Mouse (Mus musculus) CH12.LX (cell line): ENCODE measurements around the gene Tor3a. TPM values are rescaled to one million over a fixed set of nuclear protein-coding genes. Genes with fewer than 3 reads are reported as not detected.

Experiments
- DNase-seq: peaks from one replicate; pipeline ENCODE4 v3.0.0-alpha.2; 2013; ENCODE audit errors: extremely low read depth
- H3K27ac ChIP-seq: 2 replicates; pipeline ENCODE4 v1.5.1; 2012; ENCODE audit warnings: low read depth, mild to moderate bottlenecking, control low read depth, moderate library complexity; ENCODE audit not compliant: insufficient read depth
- H3K27me3 ChIP-seq: replicated peaks from 2 replicates; pipeline ENCODE3; 2012; ENCODE audit warnings: inconsistent platforms
- H3K36me3 ChIP-seq, 2 experiments: replicated peaks in 1 of 2; 2 replicates each; pipeline versions ENCODE3 to v1.6.1; 2012; ENCODE audit warnings: inconsistent platforms in 1 of 2, low read length in 1 of 2, mild to moderate bottlenecking in 1 of 2, mixed read lengths in 1 of 2, moderate library complexity in 1 of 2; ENCODE audit not compliant: control insufficient read depth in 1 of 2, insufficient read depth in 1 of 2
- H3K4me1 ChIP-seq, 2 experiments: 2 replicates each; pipeline ENCODE4 v1.6.1; 2012; ENCODE audit warnings: inconsistent platforms in 1 of 2, moderate library complexity in 1 of 2; ENCODE audit not compliant: insufficient read depth in 2 of 2, control insufficient read depth in 1 of 2
- H3K4me2 ChIP-seq: 2 replicates; pipeline ENCODE4 v1.6.1; 2012; ENCODE audit warnings: low read depth, mild to moderate bottlenecking, control low read depth; ENCODE audit not compliant: poor library complexity, insufficient read depth, severe bottlenecking
- H3K4me3 ChIP-seq, 3 experiments: fragments of 150-350 bp in 1 of 3; sonication (generic) in 1 of 3; replicated peaks in 1 of 3; 2 replicates each; pipeline versions ENCODE3 to v1.5.1; 2011 to 2012; ENCODE audit warnings: low read depth in 2 of 3, low read length in 2 of 3, mild to moderate bottlenecking in 2 of 3, moderate library complexity in 2 of 3, control low read depth in 1 of 3, improper control_type of control experiment in 1 of 3, inconsistent platforms in 1 of 3, mixed read lengths in 1 of 3; ENCODE audit not compliant: poor library complexity in 1 of 3
- H3K79me2 ChIP-seq: replicated peaks from 2 replicates; pipeline ENCODE4 v1.6.1; 2012; ENCODE audit warnings: mild to moderate bottlenecking, moderate library complexity; ENCODE audit not compliant: control insufficient read depth, poor library complexity, insufficient read depth, severe bottlenecking; ENCODE audit errors: extremely low read depth
- H3K9ac ChIP-seq: 2 replicates; pipeline ENCODE4 v1.6.1; 2012; ENCODE audit warnings: low read depth, mild to moderate bottlenecking, control low read depth, moderate library complexity; ENCODE audit not compliant: insufficient read depth
- H3K9me3 ChIP-seq: replicated peaks from 2 replicates; pipeline ENCODE3; 2012; ENCODE audit warnings: low read length, inconsistent platforms, mixed read lengths
- BHLHE40 ChIP-seq: IDR thresholded peaks from 2 replicates; pipeline ENCODE4 v1.6.1; 2011; ENCODE audit warnings: mild to moderate bottlenecking, low read depth, low read length, improper control_type of control experiment
- CHD1 ChIP-seq: IDR thresholded peaks from 2 replicates; pipeline ENCODE4 v1.6.1; 2012; ENCODE audit warnings: low read depth, low read length, improper control_type of control experiment, inconsistent platforms
- CHD2 ChIP-seq: IDR thresholded peaks from 2 replicates; pipeline ENCODE4 v1.6.1; 2011; ENCODE audit warnings: low read length, improper control_type of control experiment
- CTCF ChIP-seq, 2 experiments: IDR thresholded peaks in 1 of 2; conservative IDR thresholded peaks in 1 of 2; 2 replicates each; pipeline ENCODE4 v1.5.1; 2011 to 2012; ENCODE audit warnings: low read depth in 2 of 2, low read length in 2 of 2, improper control_type of control experiment in 1 of 2, inconsistent platforms in 1 of 2, mild to moderate bottlenecking in 1 of 2, moderate library complexity in 1 of 2
- E2F4 ChIP-seq: IDR thresholded peaks from 2 replicates; pipeline ENCODE4 v1.6.1; 2011; ENCODE audit warnings: low read depth, low read length, improper control_type of control experiment; ENCODE audit not compliant: insufficient replicate concordance
- ELF1 ChIP-seq: IDR thresholded peaks from 2 replicates; pipeline ENCODE4 v1.6.1; 2014; ENCODE audit warnings: low read depth, mild to moderate bottlenecking, inconsistent platforms, low read length, improper control_type of control experiment
- EP300 ChIP-seq: IDR thresholded peaks from 2 replicates; pipeline ENCODE4 v1.6.1; 2011; ENCODE audit warnings: low read length, improper control_type of control experiment
- ETS1 ChIP-seq: conservative IDR thresholded peaks from 2 replicates; pipeline ENCODE4 v1.6.1; 2012; ENCODE audit warnings: low read depth, mild to moderate bottlenecking, inconsistent platforms, low read length, improper control_type of control experiment, moderate library complexity
- GABPA ChIP-seq: IDR thresholded peaks from 2 replicates; pipeline ENCODE4 v1.6.1; 2012; ENCODE audit warnings: low read depth, low read length, improper control_type of control experiment, inconsistent platforms; ENCODE audit not compliant: insufficient replicate concordance
- HCFC1 ChIP-seq: IDR thresholded peaks from 2 replicates; pipeline ENCODE4 v1.6.1; 2012; ENCODE audit warnings: low read depth, mild to moderate bottlenecking, inconsistent platforms, low read length, improper control_type of control experiment
- IRF4 ChIP-seq: IDR thresholded peaks from 2 replicates; pipeline ENCODE4 v1.6.1; 2014; ENCODE audit warnings: low read depth, mild to moderate bottlenecking, inconsistent platforms, low read length, improper control_type of control experiment
- JUN ChIP-seq: IDR thresholded peaks from 2 replicates; pipeline ENCODE4 v1.6.1; 2011; ENCODE audit warnings: low read depth, mild to moderate bottlenecking, low read length, improper control_type of control experiment, moderate library complexity; ENCODE audit not compliant: insufficient read depth
- JUND ChIP-seq: conservative IDR thresholded peaks from 2 replicates; pipeline ENCODE4 v1.6.1; 2011; ENCODE audit warnings: low read depth, low read length, improper control_type of control experiment
- KAT2A ChIP-seq: IDR thresholded peaks from 2 replicates; pipeline ENCODE4 v1.6.1; 2012; ENCODE audit warnings: low read length, improper control_type of control experiment, inconsistent platforms; ENCODE audit not compliant: insufficient replicate concordance
- MAFK ChIP-seq: IDR thresholded peaks from 2 replicates; pipeline ENCODE4 v1.6.1; 2011; ENCODE audit warnings: low read length, improper control_type of control experiment; ENCODE audit not compliant: insufficient replicate concordance
- MAX ChIP-seq: IDR thresholded peaks from 2 replicates; pipeline ENCODE4 v1.6.1; 2011; ENCODE audit warnings: low read length, improper control_type of control experiment
- MAZ ChIP-seq: IDR thresholded peaks from 2 replicates; pipeline ENCODE4 v1.6.1; 2012; ENCODE audit warnings: low read depth, mild to moderate bottlenecking, inconsistent platforms, low read length, improper control_type of control experiment, moderate library complexity
- MEF2A ChIP-seq: IDR thresholded peaks from 2 replicates; pipeline ENCODE4 v1.6.1; 2014; ENCODE audit warnings: low read depth, mild to moderate bottlenecking, inconsistent platforms, low read length, improper control_type of control experiment, borderline replicate concordance
- MXI1 ChIP-seq: IDR thresholded peaks from 2 replicates; pipeline ENCODE4 v1.6.1; 2011; ENCODE audit warnings: mild to moderate bottlenecking, low read depth, low read length, improper control_type of control experiment
- MYC ChIP-seq: IDR thresholded peaks from 2 replicates; pipeline ENCODE4 v1.6.1; 2011; ENCODE audit warnings: low read depth, mild to moderate bottlenecking, improper control_type of control experiment, low read length
- NELFE ChIP-seq: IDR thresholded peaks from 2 replicates; pipeline ENCODE4 v1.6.1; 2011; ENCODE audit warnings: low read depth, low read length, improper control_type of control experiment
- NRF1 ChIP-seq: IDR thresholded peaks from 2 replicates; pipeline ENCODE4 v1.6.1; 2014; ENCODE audit warnings: low read depth, mild to moderate bottlenecking, inconsistent platforms, low read length, improper control_type of control experiment, moderate library complexity
- PAX5 ChIP-seq: IDR thresholded peaks from 2 replicates; pipeline ENCODE4 v1.6.1; 2012; ENCODE audit warnings: low read length, inconsistent platforms, mixed read lengths
- POLR2A ChIP-seq: IDR thresholded peaks from 2 replicates; pipeline ENCODE4 v1.6.1; 2011; ENCODE audit warnings: low read depth, mild to moderate bottlenecking, improper control_type of control experiment, low read length
- POLR2AphosphoS2 ChIP-seq: IDR thresholded peaks from 2 replicates; pipeline ENCODE4 v1.6.1; 2011; ENCODE audit warnings: low read depth, low read length, improper control_type of control experiment
- RAD21 ChIP-seq: IDR thresholded peaks from 2 replicates; pipeline ENCODE4 v1.6.1; 2011; ENCODE audit warnings: low read depth, mild to moderate bottlenecking, low read length, improper control_type of control experiment, moderate library complexity
- RCOR1 ChIP-seq: conservative IDR thresholded peaks from 2 replicates; pipeline ENCODE4 v1.6.1; 2012; ENCODE audit warnings: low read depth, mild to moderate bottlenecking, inconsistent platforms, low read length, improper control_type of control experiment
- SIN3A ChIP-seq: IDR thresholded peaks from 2 replicates; pipeline ENCODE4 v1.6.1; 2012; ENCODE audit warnings: low read length, improper control_type of control experiment, inconsistent platforms
- SMC3 ChIP-seq: IDR thresholded peaks from 2 replicates; pipeline ENCODE4 v1.6.1; 2011; ENCODE audit warnings: low read depth, low read length, improper control_type of control experiment
- TBP ChIP-seq: conservative IDR thresholded peaks from 2 replicates; pipeline ENCODE4 v1.6.1; 2011; ENCODE audit warnings: low read depth, low read length, improper control_type of control experiment
- TCF12 ChIP-seq: IDR thresholded peaks from 2 replicates; pipeline ENCODE4 v1.6.1; 2014; ENCODE audit warnings: low read depth, mild to moderate bottlenecking, inconsistent platforms, low read length, improper control_type of control experiment
- UBTF ChIP-seq: IDR thresholded peaks from 2 replicates; pipeline ENCODE4 v1.6.1; 2012; ENCODE audit warnings: low read depth, mild to moderate bottlenecking, inconsistent platforms, low read length, improper control_type of control experiment, moderate library complexity
- USF1 ChIP-seq: IDR thresholded peaks from 2 replicates; pipeline ENCODE4 v1.6.1; 2014; ENCODE audit warnings: low read depth, mild to moderate bottlenecking, inconsistent platforms, low read length, improper control_type of control experiment
- USF2 ChIP-seq: conservative IDR thresholded peaks from 2 replicates; pipeline ENCODE4 v1.6.1; 2011; ENCODE audit warnings: low read depth, low read length, improper control_type of control experiment
- ZC3H11A ChIP-seq: IDR thresholded peaks from 2 replicates; pipeline ENCODE4 v1.6.1; 2012; ENCODE audit warnings: low read depth, mild to moderate bottlenecking, inconsistent platforms, low read length, improper control_type of control experiment
- ZKSCAN1 ChIP-seq: IDR thresholded peaks from 2 replicates; pipeline ENCODE4 v1.6.1; 2012; ENCODE audit warnings: low read depth, inconsistent platforms, low read length, improper control_type of control experiment, borderline replicate concordance
- ZMIZ1 ChIP-seq: IDR thresholded peaks from 2 replicates; pipeline ENCODE4 v1.6.1; 2012; ENCODE audit warnings: low read depth, mild to moderate bottlenecking, inconsistent platforms, low read length, improper control_type of control experiment
- ZNF384 ChIP-seq: IDR thresholded peaks from 2 replicates; pipeline ENCODE4 v1.6.1; 2012; ENCODE audit warnings: low read depth, low read length, improper control_type of control experiment, inconsistent platforms
- dilution Hi-C: fragments of 300-500 bp; cut with MboI; formaldehyde crosslinking; loops from 2 replicates; pipeline ENCODE4 v1.14.3; 2020; ENCODE audit warnings: low sequenced_read_pairs; ENCODE audit not compliant: extremely low pct_unique_long_range_greater_than_20kb, extremely low pct_ligation_motif_present
- in situ Hi-C: fragments of 300-500 bp; cut with MboI; formaldehyde crosslinking; loops from 3 replicates; pipeline ENCODE4 v1.14.3; 2019; ENCODE audit warnings: low sequenced_read_pairs, low pct_ligation_motif_present, low pct_unique_long_range_greater_than_20kb, mixed read lengths
- polyA plus RNA-seq: library from polyadenylated mRNA; unstranded; fragments of >175 nt; gene quantifications from 2 replicates; pipeline ENCODE4 v1.2.1, GENCODE M21; 2012; ENCODE audit warnings: low read depth; ENCODE audit not compliant: insufficient read length
- total RNA-seq, 2 experiments: library from RNA; depleted of rRNA; stranded (reverse); fragments of 300-350 nt in 1 of 2; fragments of >200 nt in 1 of 2; gene quantifications; 2 replicates each; pipeline ENCODE4 v1.2.3; 2012 to 2014

The Tor3a gene
- total RNA-seq (2012; rRNA removed) (37.2 and 37.6 TPM in 2 replicates), total RNA-seq (2014; rRNA removed) (50.5 and 53.8 TPM in 2 replicates), polyA plus RNA-seq (85.7 and 88.6 TPM in 2 replicates)

DNA sequence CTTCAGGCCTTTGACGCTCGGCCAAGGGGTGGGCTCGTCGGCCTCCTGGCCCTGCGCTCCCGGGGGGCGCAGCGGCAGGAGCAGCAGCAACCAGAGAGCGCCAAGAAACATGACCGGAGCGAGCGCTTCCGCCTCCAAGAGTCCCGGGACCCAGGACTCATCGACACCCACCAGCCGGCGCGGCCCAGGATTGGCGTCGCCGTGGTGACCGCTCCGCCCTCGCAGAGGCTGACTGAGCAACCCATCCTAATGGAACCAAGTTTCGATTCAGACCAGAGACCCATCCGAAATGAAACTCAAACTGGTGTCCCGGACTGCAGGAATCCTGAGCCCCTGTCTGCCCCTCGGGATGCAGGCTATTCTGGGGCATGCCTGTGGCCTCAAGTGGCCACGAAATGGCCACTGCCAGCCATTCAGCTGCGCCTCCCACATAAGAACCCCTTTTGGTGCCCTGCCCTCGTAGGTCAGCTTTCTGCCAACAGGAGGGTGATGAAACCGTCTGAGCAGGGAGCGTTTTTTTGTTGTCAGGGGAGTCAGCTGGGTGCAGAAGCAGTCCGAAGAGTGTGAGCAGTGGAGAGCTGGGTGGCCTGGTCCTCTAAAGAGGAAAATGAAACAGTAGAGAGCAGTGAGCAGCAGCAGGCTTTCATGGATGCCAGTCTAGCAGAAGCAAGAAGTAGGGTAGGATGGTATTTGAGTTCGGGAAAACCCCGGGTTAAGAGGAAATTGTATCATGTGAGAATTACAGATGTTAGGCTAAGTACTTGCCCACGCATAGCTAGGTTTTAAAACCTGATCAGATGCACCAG, at the start of gene Tor3a:
TSS of gene Tor3a (minus strand) at position 162 of the 806 bp plus-strand sequence.
- peak; percentile 86 for DNase-seq
- in situ Hi-C loops (no loop called here), dilution Hi-C loops (no loop called here)
- Histone ChIP-seq H3K36me3 (peaks cover 8 to 32% of the 10 kb centered on the region in 2 experiments), H3K4me1 (peaks cover 4 to 40% of the 10 kb centered on the region in 2 experiments; a peak in 3 of 4 replicates), H3K9me3 (no peaks in the 10 kb centered on the region), H3K4me2 (peak within 1 kb of the TSS; percentile 62), H3K4me3 (peak within 1 kb of the TSS; percentile 89 to 94 (median 89)), H3K27ac (peak within 1 kb of the TSS; percentile 95), H3K79me2 (peaks cover 6% of the 10 kb centered on the region), H3K9ac (peak within 1 kb of the TSS; percentile 76), H3K27me3 (no peaks in the 10 kb centered on the region)
- TF ChIP-seq BHLHE40 = peak; percentile 76
- peak; percentile 49; the same call in 1 of the 2 replicates for TF ChIP-seq ZNF384
- peak; percentile 59; the same call in 1 of the 2 replicates for TF ChIP-seq EP300
- TF ChIP-seq MYC = no peak
- TF ChIP-seq E2F4 = no peak
- peak; percentile 34; the same call in 1 of the 2 replicates for TF ChIP-seq CHD2
- no peak for TF ChIP-seq CHD1
- no peak for TF ChIP-seq KAT2A
- TF ChIP-seq POLR2AphosphoS2 = no peak; the same call in 1 of the 2 replicates
- TF ChIP-seq USF2 = no peak
- TF ChIP-seq ETS1 = peak; percentile 69
- no peak for TF ChIP-seq ZC3H11A
- TF ChIP-seq PAX5 = no peak
- peak; percentile 39; the same call in 1 of the 2 replicates for TF ChIP-seq TCF12
- TF ChIP-seq UBTF = 0 out of 2 replicates have a peak, but pooled peaks have one; percentile 36
- TF ChIP-seq RCOR1 = no peak
- TF ChIP-seq MAZ = no peak
- TF ChIP-seq USF1 = no peak
- TF ChIP-seq POLR2A = peak; percentile 75
- TF ChIP-seq MEF2A = no peak
- peak; percentile 15; the same call in 1 of the 2 replicates for TF ChIP-seq HCFC1
- TF ChIP-seq NRF1 = 0 out of 2 replicates have a peak, but pooled peaks have one; percentile 9
- TF ChIP-seq SMC3 = no peak
- TF ChIP-seq CTCF (conservative IDR thresholded peaks at IDR 0.05 in 1 of 2, IDR thresholded peaks at IDR 0.05 in 1 of 2; ENCODE audit: low read depth in 2 of 2, low read length in 2 of 2) = no peak
- peak; percentile 18; the same call in 1 of the 2 replicates for TF ChIP-seq MAX
- TF ChIP-seq RAD21 = no peak
- TF ChIP-seq ZMIZ1 = peak; percentile 50
- no peak for TF ChIP-seq JUN
- TF ChIP-seq GABPA = no peak
- TF ChIP-seq NELFE = peak; percentile 62
- TF ChIP-seq TBP = peak; percentile 73
- peak; percentile 67; the same call in 1 of the 2 replicates for TF ChIP-seq MXI1
- TF ChIP-seq SIN3A = peak; percentile 85; the same call in 1 of the 2 replicates
- TF ChIP-seq ZKSCAN1 = no peak
- TF ChIP-seq ELF1 = peak; percentile 80
- TF ChIP-seq JUND = no peak
- no peak for TF ChIP-seq MAFK
- TF ChIP-seq IRF4 = peak; percentile 42
